Mouse (Mus musculus): ENCODE results near the gene Hyal1.

- TF ChIP-seq CTCF (IDR thresholded peaks at IDR 0.05; ENCODE audit: low read depth, low read length) (no peak), POLR2A (IDR thresholded peaks at IDR 0.05; ENCODE audit: borderline replicate concordance, low read depth, low read length) (no peak)
Measured at GRCm38 (mm10) chr9:107538711-107539110, 38.0 kb upstream of the Hyal1 start.
